Mouse (Mus musculus): ENCODE measurements around the gene Trim56. TPM values are rescaled to one million over a fixed set of nuclear protein-coding genes. Genes with fewer than 3 reads are reported as not detected.
A peak's percentile ranks its signal among the peaks of the same experiment; 100 is the strongest.

Gene Trim56
- polyA plus RNA-seq, 1 experiment from 2014 or later: 19.7 TPM

GRCm38 (mm10) chr5:137100660-137101059, 15.3 kb downstream of the Trim56 start:
- no peak overlapping the region for H3K27ac ChIP-seq
- H3K4me3 ChIP-seq (ENCODE audit: inconsistent target): no peak overlapping the region
- H3K79me2 ChIP-seq (ENCODE audit: inconsistent target): no peaks in the 10 kb centered on the region
- WGBS (ENCODE audit: missing documents): 83% methylated on average over 4 of the region's 4 CpGs
- peaks cover 9% of the 10 kb centered on the region; the same call in 1 of the 2 replicates for H3K36me3 ChIP-seq (ENCODE audit: inconsistent target)

DNA sequence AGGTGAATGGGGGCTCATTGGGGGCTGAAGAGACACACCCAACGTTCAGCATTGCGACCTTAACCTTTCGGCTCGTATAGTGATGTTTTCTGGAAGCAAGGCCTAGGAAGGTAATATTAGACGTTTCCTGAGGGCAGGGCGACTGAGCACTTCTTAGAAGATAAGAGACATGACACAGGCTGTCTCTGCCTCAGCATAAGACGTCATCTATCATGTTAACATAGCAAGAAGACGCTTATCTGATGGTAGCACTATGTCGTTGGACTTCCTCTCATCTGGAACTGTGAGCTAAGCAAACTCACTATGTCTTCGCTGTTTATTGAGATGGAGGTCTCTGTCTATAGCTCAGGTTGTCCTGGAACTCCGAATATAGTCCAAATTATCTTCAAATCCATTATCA, 17.6 kb downstream of the Trim56 start:
- no peaks in the 10 kb centered on the region for H3K79me2 ChIP-seq (ENCODE audit: inconsistent target)
- no peak overlapping the region for H3K4me3 ChIP-seq (ENCODE audit: inconsistent target)
- H3K27ac ChIP-seq: no peak overlapping the region
- 67% methylated on average over 11 of the region's 11 CpGs for WGBS (ENCODE audit: missing documents)
- no peaks in the 10 kb centered on the region for H3K36me3 ChIP-seq (ENCODE audit: inconsistent target)

GRCm38 (mm10) chr5:137096037-137096436, 20.0 kb downstream of the Trim56 start:
- H3K27ac ChIP-seq: no peak overlapping the region
- 69% methylated on average over 1 of the region's 1 CpGs for WGBS (ENCODE audit: missing documents)

GRCm38 (mm10) chr5:137095135-137095534, 20.9 kb downstream of the Trim56 start:
- H3K36me3 ChIP-seq (ENCODE audit: inconsistent target): no peaks in the 10 kb centered on the region
- H3K27ac ChIP-seq: no peak overlapping the region
- no peaks in the 10 kb centered on the region for H3K79me2 ChIP-seq (ENCODE audit: inconsistent target)
- no peak overlapping the region for H3K4me3 ChIP-seq (ENCODE audit: inconsistent target)
- 52% methylated on average over 10 of the region's 10 CpGs for WGBS (ENCODE audit: missing documents)

More at GRCm38 (mm10) chr5:137096037-137096436, 20.0 kb downstream of the Trim56 start:
- H3K36me3 ChIP-seq (ENCODE audit: inconsistent target): no peaks in the 10 kb centered on the region
- H3K79me2 ChIP-seq (ENCODE audit: inconsistent target): no peaks in the 10 kb centered on the region
- no peak overlapping the region for H3K4me3 ChIP-seq (ENCODE audit: inconsistent target)

GRCm38 (mm10) chr5:137093720-137094119, 22.3 kb downstream of the Trim56 start:
- Histone ChIP-seq H3K27ac (no peak overlapping the region), H3K36me3 (ENCODE audit: inconsistent target) (no peaks in the 10 kb centered on the region), H3K4me3 (ENCODE audit: inconsistent target) (no peak overlapping the region), H3K79me2 (ENCODE audit: inconsistent target) (no peaks in the 10 kb centered on the region)
- WGBS (ENCODE audit: missing documents): 95% methylated on average over 9 of the region's 9 CpGs

DNA sequence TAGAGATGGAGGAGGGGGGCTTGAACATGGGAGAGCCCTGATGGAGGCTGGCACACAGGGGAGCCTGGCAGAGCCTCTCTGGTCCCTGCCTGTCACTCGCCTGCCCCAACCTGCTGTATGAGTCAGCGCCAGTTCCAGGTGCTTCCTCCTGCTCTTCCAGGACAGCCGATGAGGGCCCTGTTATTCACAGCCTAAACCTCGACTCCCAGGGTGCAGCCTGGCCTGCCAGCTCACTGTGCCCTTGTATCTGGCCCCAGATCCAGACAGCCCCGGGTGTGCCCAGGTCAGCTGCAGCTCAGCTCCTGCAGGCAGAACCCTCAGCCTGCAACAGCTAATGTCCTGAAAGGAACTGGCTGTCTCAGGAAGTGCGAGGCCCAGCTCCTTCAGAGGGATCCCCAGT, 24.4 kb downstream of the Trim56 start:
- no peaks in the 10 kb centered on the region for H3K79me2 ChIP-seq (ENCODE audit: inconsistent target)
- H3K27ac ChIP-seq: no peak overlapping the region
- H3K4me3 ChIP-seq (ENCODE audit: inconsistent target): no peak overlapping the region
- H3K36me3 ChIP-seq (ENCODE audit: inconsistent target): no peaks in the 10 kb centered on the region
- WGBS (ENCODE audit: missing documents): 27% methylated on average over 6 of the region's 6 CpGs

DNA sequence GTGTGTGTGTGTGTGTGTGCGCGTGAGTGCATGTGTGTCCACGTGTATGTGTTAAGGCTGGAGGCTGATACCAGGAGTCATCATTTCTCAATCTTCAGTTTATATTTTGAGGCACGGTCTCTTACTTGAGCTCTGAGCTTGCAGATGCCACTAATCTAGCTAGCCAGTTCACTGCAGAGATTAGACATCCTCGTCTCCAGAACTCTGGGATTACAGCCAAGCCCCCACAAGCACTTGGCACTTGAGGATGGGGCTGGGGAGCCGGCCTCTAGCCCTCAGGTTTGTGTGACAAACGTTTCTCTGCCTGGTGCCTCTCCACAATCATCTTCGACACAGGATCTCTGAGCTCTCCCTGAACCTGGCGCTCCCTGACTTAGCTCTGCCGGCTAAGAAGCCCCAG, 25.1 kb downstream of the Trim56 start:
- Histone ChIP-seq H3K36me3 (ENCODE audit: inconsistent target) (no peaks in the 10 kb centered on the region), H3K27ac (no peak overlapping the region), H3K4me3 (ENCODE audit: inconsistent target) (no peak overlapping the region), H3K79me2 (ENCODE audit: inconsistent target) (no peaks in the 10 kb centered on the region)
- 93% methylated on average over 10 of the region's 10 CpGs for WGBS (ENCODE audit: missing documents)

- H3K27ac ChIP-seq: no peak overlapping the region
- WGBS (ENCODE audit: missing documents): 74% methylated on average over 7 of the region's 8 CpGs
- H3K4me3 ChIP-seq (ENCODE audit: inconsistent target): no peak overlapping the region
- no peaks in the 10 kb centered on the region for H3K36me3 ChIP-seq (ENCODE audit: inconsistent target)
- no peaks in the 10 kb centered on the region for H3K79me2 ChIP-seq (ENCODE audit: inconsistent target)
Measured at GRCm38 (mm10) chr5:137087410-137087809, 28.6 kb downstream of the Trim56 start.

GRCm38 (mm10) chr5:137085731-137086130, 30.3 kb downstream of the Trim56 start:
- Histone ChIP-seq H3K36me3 (ENCODE audit: inconsistent target) (no peaks in the 10 kb centered on the region), H3K79me2 (ENCODE audit: inconsistent target) (no peaks in the 10 kb centered on the region), H3K4me3 (ENCODE audit: inconsistent target) (no peak overlapping the region), H3K27ac (no peak overlapping the region)
- 88% methylated on average over 3 of the region's 3 CpGs for WGBS (ENCODE audit: missing documents)

GRCm38 (mm10) chr5:137085021-137085420, 31.0 kb downstream of the Trim56 start:
- 75% methylated on average over 6 of the region's 6 CpGs for WGBS (ENCODE audit: missing documents)
- no peak overlapping the region for H3K27ac ChIP-seq
- H3K36me3 ChIP-seq (ENCODE audit: inconsistent target): no peaks in the 10 kb centered on the region
- no peaks in the 10 kb centered on the region for H3K79me2 ChIP-seq (ENCODE audit: inconsistent target)
- no peak overlapping the region for H3K4me3 ChIP-seq (ENCODE audit: inconsistent target)

DNA sequence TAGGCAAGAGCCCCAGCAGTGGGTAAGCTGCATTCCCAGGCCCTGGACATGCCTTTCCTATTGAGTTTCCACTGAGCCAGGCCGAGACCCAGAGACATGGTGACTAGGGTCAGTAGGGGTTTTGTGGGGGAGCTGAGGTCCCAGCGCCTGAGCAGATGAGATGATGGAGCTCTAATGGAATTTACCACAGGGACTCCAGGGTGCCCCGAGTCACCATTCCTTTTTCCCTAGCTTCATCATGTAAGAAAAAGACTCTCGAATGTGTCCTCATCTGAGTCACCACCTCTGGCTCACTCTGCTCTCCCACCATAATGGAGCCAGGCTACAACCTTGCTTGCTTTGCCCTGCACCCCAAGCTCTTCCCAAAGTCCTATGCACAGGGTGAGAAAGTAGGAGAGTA, 33.0 kb downstream of the Trim56 start:
- Histone ChIP-seq H3K27ac (no peak overlapping the region), H3K79me2 (ENCODE audit: inconsistent target) (no peaks in the 10 kb centered on the region), H3K4me3 (ENCODE audit: inconsistent target) (no peak overlapping the region), H3K36me3 (ENCODE audit: inconsistent target) (no peaks in the 10 kb centered on the region)
- 97% methylated on average over 4 of the region's 4 CpGs for WGBS (ENCODE audit: missing documents)

- Histone ChIP-seq H3K79me2 (ENCODE audit: inconsistent target) (no peaks in the 10 kb centered on the region), H3K4me3 (ENCODE audit: inconsistent target) (no peak overlapping the region), H3K36me3 (ENCODE audit: inconsistent target) (no peaks in the 10 kb centered on the region), H3K27ac (0 out of 2 replicates have a peak overlapping the region, but pooled peaks have one; percentile 7)
- 23% methylated on average over 5 of the region's 5 CpGs for WGBS (ENCODE audit: missing documents)
Measured at GRCm38 (mm10) chr5:137079849-137080248, 36.2 kb downstream of the Trim56 start.

DNA sequence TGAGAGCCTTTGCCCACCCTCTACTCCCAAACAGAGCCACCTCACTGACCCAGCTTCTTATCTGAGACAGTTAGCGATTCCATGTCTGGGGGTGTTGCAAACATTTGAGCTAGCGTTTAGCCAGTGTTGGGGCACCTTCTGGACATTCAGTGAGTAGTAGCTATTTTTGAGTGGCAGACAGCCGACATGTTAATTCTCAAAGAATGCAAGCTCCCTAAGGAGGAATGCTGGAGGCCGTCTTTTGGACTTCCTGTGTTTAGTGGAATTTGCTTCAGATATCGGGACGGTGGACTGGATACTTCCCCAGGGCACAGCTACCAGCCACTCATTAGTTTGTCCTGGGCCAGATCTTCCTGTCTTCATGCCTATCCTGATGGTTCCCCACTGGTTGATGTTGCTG, 37.4 kb downstream of the Trim56 start:
- Histone ChIP-seq H3K4me3 (ENCODE audit: inconsistent target) (no peak overlapping the region), H3K27ac (no peak overlapping the region), H3K79me2 (ENCODE audit: inconsistent target) (no peaks in the 10 kb centered on the region), H3K36me3 (ENCODE audit: inconsistent target) (no peaks in the 10 kb centered on the region)
- 83% methylated on average over 6 of the region's 6 CpGs for WGBS (ENCODE audit: missing documents)

- H3K4me3 ChIP-seq (ENCODE audit: inconsistent target): no peak overlapping the region
- 93% methylated on average over 14 of the region's 14 CpGs for WGBS (ENCODE audit: missing documents)
- H3K27ac ChIP-seq: no peak overlapping the region
- no peaks in the 10 kb centered on the region for H3K79me2 ChIP-seq (ENCODE audit: inconsistent target)
- no peaks in the 10 kb centered on the region for H3K36me3 ChIP-seq (ENCODE audit: inconsistent target)
Measured at GRCm38 (mm10) chr5:137078041-137078440, 38.0 kb downstream of the Trim56 start.

DNA sequence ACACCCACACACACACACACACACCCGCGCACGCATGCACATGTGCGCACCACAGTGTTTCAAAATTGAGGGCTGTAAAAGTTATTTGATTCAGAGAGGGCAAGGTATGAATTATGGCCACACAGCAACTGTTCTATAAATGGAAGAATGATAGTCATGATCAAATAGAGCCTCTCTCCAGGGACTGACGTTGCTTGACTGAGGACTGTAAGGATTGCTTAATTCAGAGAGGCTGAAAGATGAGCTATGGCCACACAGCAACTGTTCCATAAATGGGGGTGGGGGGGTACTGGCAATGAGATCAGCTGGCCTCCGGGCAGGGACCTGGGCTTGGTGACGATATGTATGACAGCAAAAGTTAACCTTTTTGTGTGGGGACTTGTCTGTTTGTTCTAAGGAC, 38.8 kb downstream of the Trim56 start:
- WGBS (ENCODE audit: missing documents): 95% methylated on average over 7 of the region's 7 CpGs
- Histone ChIP-seq H3K79me2 (ENCODE audit: inconsistent target) (no peaks in the 10 kb centered on the region), H3K27ac (no peak overlapping the region), H3K36me3 (ENCODE audit: inconsistent target) (no peaks in the 10 kb centered on the region), H3K4me3 (ENCODE audit: inconsistent target) (no peak overlapping the region)

DNA sequence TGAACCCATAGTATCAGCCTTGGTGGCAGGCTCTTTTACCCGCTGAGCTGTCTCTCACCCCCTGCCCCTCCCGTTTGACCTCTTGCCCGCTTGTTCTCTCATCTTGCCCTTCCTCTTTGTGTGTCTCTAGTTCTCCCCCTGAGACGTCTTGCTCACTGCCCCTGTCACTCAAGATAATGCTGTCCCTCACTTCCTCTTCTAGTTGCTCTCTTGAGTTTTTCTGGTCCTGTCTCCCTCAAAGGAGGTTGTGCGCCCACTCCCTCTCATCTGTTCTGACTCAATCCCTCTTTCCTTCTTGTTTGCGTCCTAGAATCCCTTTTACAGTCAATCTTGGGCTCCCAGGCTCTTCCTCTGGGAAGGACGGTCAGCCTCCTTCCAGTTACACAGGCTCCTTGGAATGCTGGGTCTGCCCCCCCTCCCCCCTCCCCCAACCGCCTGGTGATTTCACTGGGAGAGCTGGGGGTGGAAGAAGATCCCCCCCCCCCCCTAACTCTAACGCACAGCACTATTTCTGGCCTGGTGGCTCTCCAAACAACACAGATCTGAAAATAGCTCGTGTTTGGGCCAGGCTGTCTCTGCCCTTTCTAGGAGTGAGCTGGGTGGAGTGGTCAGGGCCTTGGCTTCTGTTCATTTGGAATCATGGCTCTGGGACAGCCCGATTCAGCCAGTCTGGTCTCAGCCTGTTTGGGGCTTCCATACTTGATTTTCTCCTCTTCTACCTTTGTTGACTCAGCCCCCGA, 39.6 kb downstream of the Trim56 start:
- H3K27ac ChIP-seq: 0 out of 2 replicates have a peak overlapping the region, but pooled peaks have one; percentile 8
- no peaks in the 10 kb centered on the region for H3K36me3 ChIP-seq (ENCODE audit: inconsistent target)
- 36% methylated on average over 10 of the region's 12 CpGs for WGBS (ENCODE audit: missing documents)
- H3K4me3 ChIP-seq (ENCODE audit: inconsistent target): no peak overlapping the region
- no peaks in the 10 kb centered on the region for H3K79me2 ChIP-seq (ENCODE audit: inconsistent target)
